ENCODE assay signal across 1 mouse cellular context in the genomic region with DNA sequence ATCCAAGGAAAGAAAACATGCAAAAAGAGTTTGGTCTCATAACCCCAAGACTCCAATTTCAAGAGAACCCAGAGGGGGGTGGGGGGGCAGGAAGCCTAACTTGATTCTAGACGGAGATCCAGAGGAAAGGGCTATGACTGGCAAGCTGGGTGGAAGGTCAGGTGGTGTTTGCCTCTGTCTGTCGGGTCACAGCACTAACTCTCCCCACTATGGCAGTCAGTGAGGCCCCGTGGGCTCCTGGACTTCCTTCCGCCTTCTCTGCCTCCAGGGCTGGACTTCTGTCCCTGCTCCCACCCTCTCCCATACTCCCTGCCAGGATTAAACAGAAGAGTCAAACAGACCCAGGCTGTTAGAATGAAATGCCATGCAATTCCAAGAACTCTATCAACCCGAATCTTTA.
TF ChIP-seq lines count a peak whose summit lies in the region.

No protein-coding gene starts in this region.

TF ChIP-seq in CH12.LX, 34 proteins besides CTCF, POLR2A, EP300 and RAD21 (continued from another document):
- TF ChIP-seq TBP (conservative IDR thresholded peaks at IDR 0.05; ENCODE audit: low read depth, low read length), result no peak
- TF ChIP-seq TCF12 (IDR thresholded peaks at IDR 0.05; ENCODE audit: low read depth, low read length), result 0 out of 2 replicates have a peak, but pooled peaks have one; percentile 9
- no peak for TF ChIP-seq NELFE (IDR thresholded peaks at IDR 0.05; ENCODE audit: low read depth, low read length)
- peak; percentile 39; the same call in 1 of the 2 replicates for TF ChIP-seq MEF2A (IDR thresholded peaks at IDR 0.05; ENCODE audit: borderline replicate concordance, low read depth, low read length)
- TF ChIP-seq RCOR1 (conservative IDR thresholded peaks at IDR 0.05; ENCODE audit: low read depth, low read length), result 0 out of 2 replicates have a peak, but pooled peaks have one; percentile 53
- no peak for TF ChIP-seq GABPA (IDR thresholded peaks at IDR 0.05; ENCODE audit: insufficient replicate concordance, low read depth, low read length)
- no peak for TF ChIP-seq ZKSCAN1 (IDR thresholded peaks at IDR 0.05; ENCODE audit: borderline replicate concordance, low read depth, low read length)
- no peak for TF ChIP-seq ELF1 (IDR thresholded peaks at IDR 0.05; ENCODE audit: low read depth, low read length)
- no peak for TF ChIP-seq BHLHE40 (IDR thresholded peaks at IDR 0.05; ENCODE audit: low read depth, low read length)
